8 mouse cellular contexts compared by ENCODE assay signal in genomic region chr11:84829495-84829894, GRCm38 (mm10). TPM values are rescaled to one million over a fixed set of nuclear protein-coding genes. Genes with fewer than 3 reads are reported as not detected.
DNase-seq lines count a peak whose midpoint lies in the region; ATAC-seq and TF ChIP-seq lines count a peak whose summit lies in the region.
"Not testable (repeated sequence)": the region's sequence is repeated elsewhere in the genome, so short reads cannot be mapped to it uniquely, and the experiment has no call there.

No protein-coding gene starts in this region.

- H3K27ac ChIP-seq in heart, embryonic 12.5 days (ENCODE audit: poor library complexity, severe bottlenecking), result peak overlapping the region; percentile 85
- peak overlapping the region; percentile 63 for H3K27ac ChIP-seq in limb, embryonic 12.5 days
- peak overlapping the region; percentile 69 for H3K27ac ChIP-seq in lung, embryonic 15.5 days
- not testable (repeated sequence) for H3K27ac ChIP-seq in thymus, adult 2 months (ENCODE audit: control insufficient read depth, insufficient read depth, low read length)

- TF ChIP-seq POLR2A in myocyte (IDR thresholded peaks at IDR 0.05; ENCODE audit: insufficient read length, low read depth); thymus, adult 2 months (IDR thresholded peaks at IDR 0.05; ENCODE audit: control insufficient read depth, extremely low read depth, insufficient read depth, low read length, poor library complexity): not testable (repeated sequence)

- peaks cover 100% of the 10 kb centered on the region for H3K36me3 ChIP-seq in erythroblast, embryonic 14.5 days (ENCODE audit: control insufficient read depth)
- H3K36me3 ChIP-seq in heart, embryonic 12.5 days, result peaks cover 44% of the 10 kb centered on the region
- H3K36me3 ChIP-seq in limb, embryonic 12.5 days, result peaks cover 39% of the 10 kb centered on the region
- peaks cover 31% of the 10 kb centered on the region for H3K36me3 ChIP-seq in lung, embryonic 15.5 days
- H3K36me3 ChIP-seq in myocyte (ENCODE audit: control insufficient read depth, insufficient read depth), result peaks cover 21% of the 10 kb centered on the region
- peaks cover 34% of the 10 kb centered on the region for H3K36me3 ChIP-seq in thymus, adult 2 months (ENCODE audit: control insufficient read depth, insufficient read depth, low read length)

- H3K9ac ChIP-seq in heart, embryonic 12.5 days, result peak overlapping the region; percentile 86
- H3K9ac ChIP-seq in limb, embryonic 12.5 days (replicated peaks), result peak overlapping the region; percentile 75; the same call in 1 of the 2 replicates
- peak overlapping the region; percentile 64 for H3K9ac ChIP-seq in lung, embryonic 15.5 days

- H3ac ChIP-seq in myocyte (ENCODE audit: control insufficient read depth, insufficient read length), result not testable (repeated sequence)

- peak overlapping the region; percentile 84 for H3K4me2 ChIP-seq in heart, embryonic 12.5 days
- peak overlapping the region; percentile 91 for H3K4me2 ChIP-seq in limb, embryonic 12.5 days
- peak overlapping the region; percentile 75 for H3K4me2 ChIP-seq in lung, embryonic 15.5 days
- H3K4me2 ChIP-seq in myocyte (ENCODE audit: low read depth), result peak overlapping the region; percentile 90

- H3K79me2 ChIP-seq in myocyte (ENCODE audit: control insufficient read depth, insufficient read depth), result not testable (repeated sequence)

- WGBS in heart, embryonic 12.5 days, result 73% methylated on average over 11 of the region's 11 CpGs
- WGBS in limb, embryonic 12.5 days, result 78% methylated on average over 11 of the region's 11 CpGs
- 60% methylated on average over 11 of the region's 11 CpGs for WGBS in lung, embryonic 15.5 days
- 63% methylated on average over 11 of the region's 11 CpGs for WGBS in thymus, adult 2 months

- ATAC-seq in heart, embryonic 12.5 days (ENCODE audit: insufficient number of reproducible peaks, low FRiP score); limb, embryonic 12.5 days (ENCODE audit: insufficient number of reproducible peaks, insufficient read depth, low FRiP score, low TSS enrichment, low read depth); lung, embryonic 15.5 days (ENCODE audit: borderline replicate concordance, extremely low read depth, low FRiP score, low TSS enrichment): not testable (repeated sequence)
- peak; percentile 12 for ATAC-seq in inflammation-experienced regulatory T-cells, adult 6 months

- peak overlapping the region; percentile 86 for H3K4me3 ChIP-seq in erythroblast, embryonic 14.5 days (replicated peaks)
- peak overlapping the region; percentile 89 for H3K4me3 ChIP-seq in heart, embryonic 12.5 days
- peak overlapping the region; percentile 79 for H3K4me3 ChIP-seq in limb, embryonic 12.5 days (replicated peaks)
- H3K4me3 ChIP-seq in lung, embryonic 15.5 days, result peak overlapping the region; percentile 69
- peak overlapping the region; percentile 56 for H3K4me3 ChIP-seq in myocyte
- H3K4me3 ChIP-seq in thymus, adult 2 months (ENCODE audit: control insufficient read depth, insufficient read depth, low read length), result peak overlapping the region; percentile 53; the same call in 1 of the 2 replicates

- not testable (repeated sequence) for H3K9me3 ChIP-seq in erythroblast, embryonic 14.5 days (ENCODE audit: control insufficient read depth, low read length); heart, embryonic 12.5 days (replicated peaks); limb, embryonic 12.5 days; lung, embryonic 15.5 days

- H3K27me3 ChIP-seq in erythroblast, embryonic 14.5 days (ENCODE audit: control insufficient read depth); heart, embryonic 12.5 days (replicated peaks); limb, embryonic 12.5 days; lung, embryonic 15.5 days; myocyte (ENCODE audit: control insufficient read depth, insufficient read depth, insufficient read length); thymus, adult 2 months (ENCODE audit: control insufficient read depth, insufficient read depth, low read length): not testable (repeated sequence)

- not testable (repeated sequence) for TF ChIP-seq CTCF in thymus, adult 2 months (IDR thresholded peaks at IDR 0.05; ENCODE audit: borderline replicate concordance, control insufficient read depth, extremely low read depth, insufficient read depth, low read length, poor library complexity)

- peaks cover 52% of the 10 kb centered on the region for H3K4me1 ChIP-seq in erythroblast, embryonic 14.5 days (ENCODE audit: control insufficient read depth)
- peaks cover 32% of the 10 kb centered on the region for H3K4me1 ChIP-seq in heart, embryonic 12.5 days (replicated peaks)
- not testable (repeated sequence) for H3K4me1 ChIP-seq in limb, embryonic 12.5 days (replicated peaks)
- H3K4me1 ChIP-seq in lung, embryonic 15.5 days, result peaks cover 13% of the 10 kb centered on the region
- peaks cover 15% of the 10 kb centered on the region for H3K4me1 ChIP-seq in thymus, adult 2 months (replicated peaks; ENCODE audit: control insufficient read depth, insufficient read depth, low read length)

- peak; percentile 24 for DNase-seq in T-cell, adult 2 months (ENCODE audit: low spot score)
- DNase-seq in thymus, adult 2 months, result not testable (repeated sequence)

RNA-seq across cellular contexts. Expression of gene Dhrs11, which starts 0.7 kb away (rescaled TPM):
- polyA plus RNA-seq in erythroblast, embryonic 14.5 days (2012), result 45.7 and 48.5 TPM in 2 replicates
- polyA plus RNA-seq in heart, embryonic 12.5 days (2016; fragmentation: Nextera tagmentation; extraction: Ambion mirVana), result 25.2 and 26.8 TPM in 2 replicates
- 10 to 100 TPM in 1 of 3 experiments, 1 to 10 TPM in 2; 7.9 to 10.9 (median 9.0) TPM for polyA plus RNA-seq in inflammation-experienced regulatory T-cells, adult 6 months (2017; shearing (Covaris generic))
- 9.8 and 12.3 TPM in 2 replicates for polyA plus RNA-seq in limb, embryonic 12.5 days (2016; fragmentation: Nextera tagmentation; extraction: Ambion mirVana)
- 14.2 and 14.7 TPM in 2 replicates for polyA plus RNA-seq in lung, embryonic 15.5 days (2015; fragmentation: Nextera tagmentation; extraction: Ambion mirVana)
- polyA plus RNA-seq in myocyte (2012; fragmentation: generic; extraction: Trizol), result 13.8 TPM
- polyA plus RNA-seq in thymus, adult 2 months (2012; rRNA removed), result 19.0 and 26.4 TPM in 2 replicates

RNA-seq across cellular contexts. Expression of gene Mrm1, which starts 10.2 kb away (rescaled TPM):
- polyA plus RNA-seq in erythroblast, embryonic 14.5 days (2012), result 2.5 and 2.6 TPM in 2 replicates
- polyA plus RNA-seq in heart, embryonic 12.5 days (2016; fragmentation: Nextera tagmentation; extraction: Ambion mirVana), result 12.9 and 17.3 TPM in 2 replicates
- 10 to 100 TPM in 2 of 3 experiments, 1 to 10 TPM in 1; 5.1 to 11.7 (median 10.2) TPM for polyA plus RNA-seq in inflammation-experienced regulatory T-cells, adult 6 months (2017; shearing (Covaris generic))
- polyA plus RNA-seq in limb, embryonic 12.5 days (2016; fragmentation: Nextera tagmentation; extraction: Ambion mirVana), result 9.4 and 10.7 TPM in 2 replicates
- 10.7 and 12.8 TPM in 2 replicates for polyA plus RNA-seq in lung, embryonic 15.5 days (2015; fragmentation: Nextera tagmentation; extraction: Ambion mirVana)
- 11.4 TPM for polyA plus RNA-seq in myocyte (2012; fragmentation: generic; extraction: Trizol)
- polyA plus RNA-seq in thymus, adult 2 months (2012; rRNA removed), result 13.5 and 15.1 TPM in 2 replicates

RNA-seq across cellular contexts. Expression of gene Ggnbp2, which starts 41.1 kb away (rescaled TPM):
- polyA plus RNA-seq in erythroblast, embryonic 14.5 days (2012), result 10.5 and 13.1 TPM in 2 replicates
- polyA plus RNA-seq in heart, embryonic 12.5 days (2016; fragmentation: Nextera tagmentation; extraction: Ambion mirVana), result 55.5 and 57.4 TPM in 2 replicates
- polyA plus RNA-seq in inflammation-experienced regulatory T-cells, adult 6 months (2017; shearing (Covaris generic)), result 100 to 1,000 TPM; 106 to 124 (median 111) TPM
- 69.5 and 72.6 TPM in 2 replicates for polyA plus RNA-seq in limb, embryonic 12.5 days (2016; fragmentation: Nextera tagmentation; extraction: Ambion mirVana)
- 61.2 and 65.4 TPM in 2 replicates for polyA plus RNA-seq in lung, embryonic 15.5 days (2015; fragmentation: Nextera tagmentation; extraction: Ambion mirVana)
- 24.8 TPM for polyA plus RNA-seq in myocyte (2012; fragmentation: generic; extraction: Trizol)
- 44.6 and 48.6 TPM in 2 replicates for polyA plus RNA-seq in thymus, adult 2 months (2012; rRNA removed)

RNA-seq across cellular contexts. Expression of gene Myo19, which starts 50.5 kb away (rescaled TPM):
- 1.1 and 1.2 TPM in 2 replicates for polyA plus RNA-seq in erythroblast, embryonic 14.5 days (2012)
- polyA plus RNA-seq in heart, embryonic 12.5 days (2016; fragmentation: Nextera tagmentation; extraction: Ambion mirVana), result 7.9 and 8.3 TPM in 2 replicates
- polyA plus RNA-seq in inflammation-experienced regulatory T-cells, adult 6 months (2017; shearing (Covaris generic)), result 1 to 10 TPM; 1.2 to 2.8 (median 2.4) TPM
- 9.3 and 12.2 TPM in 2 replicates for polyA plus RNA-seq in limb, embryonic 12.5 days (2016; fragmentation: Nextera tagmentation; extraction: Ambion mirVana)
- polyA plus RNA-seq in lung, embryonic 15.5 days (2015; fragmentation: Nextera tagmentation; extraction: Ambion mirVana), result 8.7 and 9.0 TPM in 2 replicates
- 4.8 TPM for polyA plus RNA-seq in myocyte (2012; fragmentation: generic; extraction: Trizol)
- 14.0 and 14.5 TPM in 2 replicates for polyA plus RNA-seq in thymus, adult 2 months (2012; rRNA removed)

RNA-seq across cellular contexts. Expression of gene Pigw, which starts 50.6 kb away (rescaled TPM):
- 0.11 and 0.14 TPM in 2 replicates for polyA plus RNA-seq in erythroblast, embryonic 14.5 days (2012)
- polyA plus RNA-seq in heart, embryonic 12.5 days (2016; fragmentation: Nextera tagmentation; extraction: Ambion mirVana), result 2.9 and 3.4 TPM in 2 replicates
- polyA plus RNA-seq in inflammation-experienced regulatory T-cells, adult 6 months (2017; shearing (Covaris generic)), result 1 to 10 TPM; 2.1 to 4.2 (median 2.8) TPM
- 2.0 and 2.4 TPM in 2 replicates for polyA plus RNA-seq in limb, embryonic 12.5 days (2016; fragmentation: Nextera tagmentation; extraction: Ambion mirVana)
- 2.8 and 3.6 TPM in 2 replicates for polyA plus RNA-seq in lung, embryonic 15.5 days (2015; fragmentation: Nextera tagmentation; extraction: Ambion mirVana)
- 4.5 TPM for polyA plus RNA-seq in myocyte (2012; fragmentation: generic; extraction: Trizol)
- 2.5 and 3.7 TPM in 2 replicates for polyA plus RNA-seq in thymus, adult 2 months (2012; rRNA removed)
